Mouse (Mus musculus): ENCODE measurements around the gene Bmp2.

DNA sequence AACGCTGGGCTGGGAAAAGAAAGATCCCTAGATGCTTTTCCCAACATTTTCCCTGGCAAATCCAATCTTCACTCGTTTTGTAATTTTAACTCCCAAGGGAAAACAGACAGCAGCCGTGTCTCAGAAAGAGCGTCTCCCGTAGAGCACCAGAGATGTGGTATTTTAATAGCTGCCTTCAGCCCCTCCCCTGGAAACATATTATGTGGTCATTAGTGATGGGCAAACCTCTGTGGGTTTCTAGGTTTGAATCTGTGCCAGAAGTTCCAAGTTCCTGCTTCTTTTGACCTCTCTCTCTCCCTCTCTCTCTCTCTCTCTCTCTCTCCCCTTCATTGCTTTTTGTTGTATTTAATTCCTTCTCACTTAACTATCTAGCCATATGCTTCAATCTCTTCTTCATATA, 30.8 kb upstream of the Bmp2 start:
- TF ChIP-seq CTCF (IDR thresholded peaks at IDR 0.05; ENCODE audit: low read depth, low read length), result no peak
- TF ChIP-seq GATA1 (IDR thresholded peaks at IDR 0.05; ENCODE audit: borderline replicate concordance, low read length), result no peak
- TF ChIP-seq GATA2 (IDR thresholded peaks at IDR 0.05; ENCODE audit: borderline replicate concordance, low read depth, low read length), result no peak
- no peak for TF ChIP-seq POLR2AphosphoS5 (IDR thresholded peaks at IDR 0.05; ENCODE audit: insufficient replicate concordance, low read depth, low read length)
- no peak for TF ChIP-seq TAL1 (conservative IDR thresholded peaks at IDR 0.05; ENCODE audit: low read depth, low read length)

All from G1E (cell line).